Mouse (Mus musculus): ENCODE measurements at regions not wholly inside any gene's neighbourhood (a gene's known extent, or its start where the extent isn't known, plus 50 kb on each side); places are given as distances from the start of the nearest gene placed in this dataset.

- Histone ChIP-seq H3K9me3 (replicated peaks) (no peaks in the 10 kb centered on the region), H3K27me3 (replicated peaks) (no peaks in the 10 kb centered on the region), H3K4me3 (no peak overlapping the region), H3K4me1 (no peaks in the 10 kb centered on the region), H3K4me2 (no peak overlapping the region), H3K36me3 (no peaks in the 10 kb centered on the region), H3K27ac (no peak overlapping the region), H3K9ac (no peak overlapping the region)
- 77% methylated on average over 4 of the region's 4 CpGs for WGBS (ENCODE audit: insufficient replicate concordance)
- ATAC-seq, result no peak
Measured at GRCm38 (mm10) chr11:25423186-25423585, 787.4 kb downstream of the 5730522E02Rik start.

GRCm38 (mm10) chr11:25421486-25421885, 789.1 kb downstream of the 5730522E02Rik start:
- Histone ChIP-seq H3K4me1 (no peaks in the 10 kb centered on the region), H3K27ac (no peak overlapping the region), H3K27me3 (replicated peaks) (no peaks in the 10 kb centered on the region), H3K4me3 (no peak overlapping the region), H3K4me2 (no peak overlapping the region), H3K36me3 (no peaks in the 10 kb centered on the region), H3K9me3 (replicated peaks) (no peaks in the 10 kb centered on the region), H3K9ac (no peak overlapping the region)
- no peak for ATAC-seq

DNA sequence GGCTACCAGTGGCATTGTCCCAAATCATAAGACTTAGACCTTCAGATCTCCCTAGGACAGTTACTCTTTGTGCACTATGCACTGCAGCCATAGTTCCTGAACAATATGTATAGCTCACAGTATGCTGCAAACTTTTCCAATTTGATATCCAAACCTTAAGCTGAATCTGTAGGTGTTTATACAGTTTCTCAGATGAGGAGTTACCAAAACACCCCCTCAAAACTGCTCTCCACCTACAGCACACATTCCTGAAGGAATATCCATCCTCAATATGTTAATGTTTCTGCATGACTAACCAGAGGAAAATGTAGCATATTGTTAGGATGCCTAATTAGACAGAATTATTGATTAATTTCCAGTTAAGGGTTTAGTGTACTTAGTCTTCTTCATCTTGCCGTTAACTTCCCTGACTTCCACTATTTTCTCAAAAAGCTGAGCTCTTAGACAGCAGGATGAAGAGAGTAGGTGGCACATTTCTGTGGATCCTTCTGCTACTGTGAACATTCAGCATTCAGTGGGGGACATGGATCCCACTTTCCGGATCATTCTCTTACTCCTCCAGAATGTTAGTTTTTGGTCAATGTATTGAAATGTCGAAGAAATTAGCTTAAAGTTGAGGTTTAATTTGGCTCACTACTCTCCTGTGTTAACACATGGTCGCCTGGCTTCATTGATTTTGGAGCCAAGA, 800.0 kb downstream of the 5730522E02Rik start:
- Histone ChIP-seq H3K4me3 (no peak overlapping the region), H3K27me3 (replicated peaks) (no peaks in the 10 kb centered on the region), H3K36me3 (no peaks in the 10 kb centered on the region), H3K4me2 (no peak overlapping the region), H3K9me3 (replicated peaks) (no peaks in the 10 kb centered on the region), H3K27ac (no peak overlapping the region), H3K4me1 (no peaks in the 10 kb centered on the region), H3K9ac (no peak overlapping the region)
- no peak for ATAC-seq
- WGBS (ENCODE audit: insufficient replicate concordance), result 61% methylated on average over 4 of the region's 4 CpGs

- H3K4me2 ChIP-seq, result no peak overlapping the region
Measured at GRCm38 (mm10) chr11:25391649-25392048, 818.9 kb downstream of the 5730522E02Rik start.

GRCm38 (mm10) chr11:25367111-25367510, 843.5 kb downstream of the 5730522E02Rik start:
- no peak overlapping the region for H3K9ac ChIP-seq
- H3K36me3 ChIP-seq, result no peaks in the 10 kb centered on the region
- H3K4me3 ChIP-seq, result no peak overlapping the region
- H3K9me3 ChIP-seq (replicated peaks), result no peaks in the 10 kb centered on the region
- no peaks in the 10 kb centered on the region for H3K4me1 ChIP-seq
- no peaks in the 10 kb centered on the region for H3K27me3 ChIP-seq (replicated peaks)
- 75% methylated on average over 2 of the region's 2 CpGs for WGBS (ENCODE audit: insufficient replicate concordance)
- H3K4me2 ChIP-seq, result no peak overlapping the region
- H3K27ac ChIP-seq, result no peak overlapping the region
- ATAC-seq, result no peak

More at GRCm38 (mm10) chr11:25391649-25392048, 818.9 kb downstream of the 5730522E02Rik start:
- no peak overlapping the region for H3K9ac ChIP-seq
- no peak overlapping the region for H3K27ac ChIP-seq
- H3K4me1 ChIP-seq, result no peaks in the 10 kb centered on the region
- H3K27me3 ChIP-seq (replicated peaks), result no peaks in the 10 kb centered on the region
- no peak overlapping the region for H3K4me3 ChIP-seq
- no peak for ATAC-seq
- H3K36me3 ChIP-seq, result no peaks in the 10 kb centered on the region
- no peaks in the 10 kb centered on the region for H3K9me3 ChIP-seq (replicated peaks)
- 43% methylated on average over 2 of the region's 2 CpGs for WGBS (ENCODE audit: insufficient replicate concordance)

DNA sequence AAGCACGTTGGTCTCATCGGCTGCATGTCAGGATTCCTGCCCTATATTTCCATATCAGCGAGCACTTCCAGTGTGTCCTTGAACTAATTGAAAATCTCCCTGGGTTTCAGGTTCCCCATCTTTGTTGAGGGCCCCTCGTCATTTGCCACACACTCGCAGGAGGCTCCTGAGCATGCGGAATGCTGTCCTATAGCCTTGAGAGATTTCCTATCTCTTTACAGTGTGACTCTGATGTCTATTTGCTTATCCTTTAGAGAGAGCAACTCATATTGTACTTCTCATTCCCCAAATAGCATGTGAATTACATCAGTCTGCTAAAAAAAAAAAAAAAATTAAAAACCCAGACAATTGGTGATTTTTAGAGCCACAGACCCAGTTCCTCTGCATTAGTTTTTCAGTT, 845.1 kb downstream of the 5730522E02Rik start:
- Histone ChIP-seq H3K4me3 (no peak overlapping the region), H3K9me3 (replicated peaks) (no peaks in the 10 kb centered on the region), H3K36me3 (no peaks in the 10 kb centered on the region), H3K4me1 (no peaks in the 10 kb centered on the region), H3K27me3 (replicated peaks) (no peaks in the 10 kb centered on the region), H3K27ac (no peak overlapping the region), H3K4me2 (no peak overlapping the region), H3K9ac (no peak overlapping the region)
- WGBS (ENCODE audit: insufficient replicate concordance), result 66% methylated on average over 6 of the region's 6 CpGs
- ATAC-seq, result no peak

- no peak overlapping the region for H3K4me2 ChIP-seq
- no peaks in the 10 kb centered on the region for H3K4me1 ChIP-seq
- H3K9ac ChIP-seq, result no peak overlapping the region
- 63% methylated on average over 1 of the region's 1 CpGs for WGBS (ENCODE audit: insufficient replicate concordance)
- H3K36me3 ChIP-seq, result no peaks in the 10 kb centered on the region
- no peaks in the 10 kb centered on the region for H3K9me3 ChIP-seq (replicated peaks)
- ATAC-seq, result no peak
- no peak overlapping the region for H3K4me3 ChIP-seq
- H3K27ac ChIP-seq, result no peak overlapping the region
- H3K27me3 ChIP-seq (replicated peaks), result no peaks in the 10 kb centered on the region
Measured at GRCm38 (mm10) chr11:25359723-25360122, 850.8 kb downstream of the 5730522E02Rik start.

DNA sequence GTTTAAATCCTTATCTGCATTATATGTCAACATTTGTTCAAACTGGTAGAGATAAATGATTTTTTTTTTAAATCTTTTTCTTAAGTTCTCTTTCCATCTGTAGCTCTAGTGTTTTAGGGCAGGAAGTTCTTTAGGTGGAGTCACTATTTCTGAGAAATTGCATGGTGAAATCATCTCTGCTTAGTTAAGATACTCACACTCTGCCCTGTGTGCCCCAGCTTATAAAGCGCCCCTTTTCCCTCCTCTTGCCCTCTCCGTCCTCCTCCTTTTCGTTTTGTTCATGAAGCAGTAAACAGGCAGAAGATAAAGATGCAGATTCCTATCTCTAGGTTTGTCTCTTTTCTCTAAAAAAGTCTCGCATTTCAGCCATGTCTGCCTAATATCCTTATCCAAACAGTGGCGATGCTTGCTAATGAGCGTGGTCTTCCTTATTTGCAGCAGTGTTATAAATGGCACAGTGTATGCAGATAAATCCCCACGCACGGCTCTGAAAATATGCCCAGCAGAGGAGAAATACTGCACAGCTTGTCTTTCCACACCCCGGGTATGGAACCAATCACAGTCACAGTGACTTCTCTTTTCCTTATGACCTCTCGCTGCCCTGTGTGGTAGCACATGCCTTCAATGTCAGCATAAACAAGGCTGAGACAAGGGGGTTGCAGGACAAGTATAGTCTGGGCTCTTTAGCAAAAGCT, 852.7 kb downstream of the 5730522E02Rik start:
- Histone ChIP-seq H3K9ac (no peak overlapping the region), H3K4me2 (peak overlapping the region; percentile 47), H3K36me3 (no peaks in the 10 kb centered on the region), H3K27me3 (replicated peaks) (no peaks in the 10 kb centered on the region), H3K27ac (no peak overlapping the region), H3K9me3 (replicated peaks) (no peaks in the 10 kb centered on the region), H3K4me3 (no peak overlapping the region), H3K4me1 (no peaks in the 10 kb centered on the region)
- WGBS (ENCODE audit: insufficient replicate concordance), result 34% methylated on average over 10 of the region's 10 CpGs
- ATAC-seq, result no peak

DNA sequence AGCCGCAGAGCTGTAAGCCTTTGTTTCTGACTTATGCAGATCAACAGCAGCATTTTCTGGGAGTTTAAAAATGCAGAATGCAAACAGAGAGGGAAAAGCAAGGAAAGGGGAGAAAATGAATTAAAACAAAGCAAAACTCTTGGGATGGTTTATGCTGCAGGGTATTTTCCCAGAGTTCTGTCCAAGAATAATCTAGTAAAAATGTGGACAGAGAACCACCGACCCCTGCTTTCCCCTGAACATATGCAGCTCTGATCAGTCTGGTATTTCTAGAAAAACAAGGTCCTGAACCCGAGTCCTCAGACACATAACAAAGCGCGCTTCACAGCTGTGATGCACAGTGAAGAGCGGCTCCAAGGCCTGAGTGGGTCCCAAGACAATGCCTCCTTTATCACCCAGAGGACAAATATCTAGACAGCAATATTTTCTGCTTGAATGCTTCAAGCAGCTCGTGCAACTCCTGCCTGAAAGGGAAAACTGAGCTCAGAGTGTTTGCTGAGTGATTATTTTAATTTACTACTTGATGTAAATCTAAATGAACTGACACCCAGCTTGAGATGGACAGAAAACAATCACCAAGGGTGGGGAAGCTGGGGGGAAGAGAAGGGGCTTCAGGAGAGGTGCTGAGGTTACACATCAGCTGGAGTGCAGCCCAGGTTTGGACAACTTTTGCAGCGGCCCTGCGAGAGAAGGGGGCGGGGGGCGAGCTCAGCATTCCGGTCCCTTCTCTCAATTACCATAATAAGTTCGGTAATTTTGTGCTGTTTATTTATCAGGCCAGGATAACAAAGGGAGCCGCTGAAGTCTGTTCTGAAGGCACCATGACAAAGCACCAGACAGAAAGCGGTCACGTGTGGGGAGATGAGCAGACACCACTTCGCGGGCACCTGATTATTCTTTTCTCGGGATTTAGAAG, 853.6 kb downstream of the 5730522E02Rik start:
- WGBS (ENCODE audit: insufficient replicate concordance), result 27% methylated on average over 19 of the region's 19 CpGs
- no peaks in the 10 kb centered on the region for H3K4me1 ChIP-seq
- no peaks in the 10 kb centered on the region for H3K27me3 ChIP-seq (replicated peaks)
- H3K9me3 ChIP-seq (replicated peaks), result no peaks in the 10 kb centered on the region
- no peaks in the 10 kb centered on the region for H3K36me3 ChIP-seq
- H3K9ac ChIP-seq, result no peak overlapping the region
- peak overlapping the region; percentile 47 for H3K4me2 ChIP-seq
- H3K4me3 ChIP-seq, result peak overlapping the region; percentile 11; the same call in 1 of the 2 replicates
- H3K27ac ChIP-seq, result no peak overlapping the region
- no peak for ATAC-seq

GRCm38 (mm10) chr11:25335667-25336066, 874.9 kb downstream of the 5730522E02Rik start:
- Histone ChIP-seq H3K27me3 (replicated peaks) (no peaks in the 10 kb centered on the region), H3K4me3 (no peak overlapping the region), H3K9me3 (replicated peaks) (no peaks in the 10 kb centered on the region), H3K27ac (no peak overlapping the region), H3K9ac (no peak overlapping the region), H3K4me1 (no peaks in the 10 kb centered on the region), H3K4me2 (no peak overlapping the region), H3K36me3 (no peaks in the 10 kb centered on the region)
- 59% methylated on average over 2 of the region's 2 CpGs for whole genome bisulfite sequencing (ENCODE audit: insufficient replicate concordance)
- no peak for ATAC-seq

GRCm38 (mm10) chr11:25330696-25331095, 879.9 kb downstream of the 5730522E02Rik start:
- no peak overlapping the region for H3K9ac ChIP-seq
- H3K36me3 ChIP-seq, result no peaks in the 10 kb centered on the region
- no peak overlapping the region for H3K4me2 ChIP-seq
- H3K27me3 ChIP-seq (replicated peaks), result no peaks in the 10 kb centered on the region
- H3K4me3 ChIP-seq, result no peak overlapping the region
- no peaks in the 10 kb centered on the region for H3K4me1 ChIP-seq
- WGBS (ENCODE audit: insufficient replicate concordance), result 70% methylated on average over 4 of the region's 4 CpGs
- H3K27ac ChIP-seq, result no peak overlapping the region
- H3K9me3 ChIP-seq (replicated peaks), result no peaks in the 10 kb centered on the region
- ATAC-seq, result no peak

DNA sequence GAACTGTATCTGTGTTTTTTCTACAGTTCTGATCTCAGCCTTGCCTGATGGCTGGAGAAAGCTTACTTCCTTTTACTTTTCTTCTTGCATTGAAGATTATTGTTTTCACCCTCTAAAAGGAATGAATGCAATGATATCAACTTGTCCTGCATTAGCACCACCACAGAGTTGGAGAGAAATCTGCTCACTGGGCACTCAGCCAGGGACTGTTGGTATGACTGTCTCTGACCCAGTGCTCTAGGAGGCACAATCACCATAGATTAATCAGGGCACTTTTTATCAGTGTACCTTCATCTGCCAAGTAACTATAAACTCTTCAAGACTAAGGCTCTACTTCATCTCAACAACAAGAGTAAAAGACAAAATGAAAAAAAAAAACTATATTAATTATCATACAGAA, 888.1 kb downstream of the 5730522E02Rik start:
- Histone ChIP-seq H3K4me2 (no peak overlapping the region), H3K4me3 (no peak overlapping the region), H3K27ac (no peak overlapping the region), H3K9ac (no peak overlapping the region), H3K36me3 (no peaks in the 10 kb centered on the region), H3K4me1 (no peaks in the 10 kb centered on the region), H3K27me3 (replicated peaks) (no peaks in the 10 kb centered on the region), H3K9me3 (replicated peaks) (no peaks in the 10 kb centered on the region)
- ATAC-seq, result no peak
